Mouse (Mus musculus) kidney, postnatal 14 days (tissue): ENCODE data around the gene 1700016K19Rik.

ENCODE experiments used
- DNase-seq: peaks from one replicate; pipeline ENCODE4 v3.0.0; 2022; ENCODE audit warnings: mixed read lengths

The 1700016K19Rik gene

DNA sequence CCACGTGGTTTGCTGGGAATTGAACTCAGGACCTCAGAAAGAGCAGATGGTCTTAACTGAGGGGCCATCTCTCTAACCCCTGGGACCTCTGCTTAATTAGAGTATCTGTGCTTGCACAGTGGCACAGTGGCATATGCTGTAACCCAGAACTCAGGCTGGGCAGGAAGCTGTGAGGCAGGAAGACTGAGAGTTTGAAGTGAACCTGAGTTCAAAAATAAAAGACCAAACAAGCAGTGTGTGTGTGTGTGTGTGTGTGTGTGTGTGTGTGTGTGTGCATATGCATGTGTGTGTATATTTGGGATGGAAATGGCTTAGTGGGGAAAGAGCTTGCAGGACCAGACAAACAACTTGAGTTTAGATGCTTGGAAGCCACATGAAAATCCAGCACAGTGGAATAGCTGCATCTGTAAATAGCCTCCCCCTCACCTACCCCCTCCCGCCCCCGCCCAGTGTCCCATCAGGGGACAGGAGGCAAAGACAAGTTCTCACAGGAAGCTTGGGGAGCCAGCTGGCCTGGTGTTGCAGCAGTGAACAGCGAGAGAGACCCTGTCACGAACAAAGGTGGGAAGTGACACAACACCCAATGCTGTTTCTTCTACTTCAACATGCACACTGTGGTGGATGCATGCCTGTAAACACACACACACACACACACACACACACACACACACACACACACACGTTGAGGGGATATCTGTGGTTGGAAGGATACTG lies 38.0 kb downstream of the 1700016K19Rik start:
- peak; percentile 33 for DNase-seq

DNA sequence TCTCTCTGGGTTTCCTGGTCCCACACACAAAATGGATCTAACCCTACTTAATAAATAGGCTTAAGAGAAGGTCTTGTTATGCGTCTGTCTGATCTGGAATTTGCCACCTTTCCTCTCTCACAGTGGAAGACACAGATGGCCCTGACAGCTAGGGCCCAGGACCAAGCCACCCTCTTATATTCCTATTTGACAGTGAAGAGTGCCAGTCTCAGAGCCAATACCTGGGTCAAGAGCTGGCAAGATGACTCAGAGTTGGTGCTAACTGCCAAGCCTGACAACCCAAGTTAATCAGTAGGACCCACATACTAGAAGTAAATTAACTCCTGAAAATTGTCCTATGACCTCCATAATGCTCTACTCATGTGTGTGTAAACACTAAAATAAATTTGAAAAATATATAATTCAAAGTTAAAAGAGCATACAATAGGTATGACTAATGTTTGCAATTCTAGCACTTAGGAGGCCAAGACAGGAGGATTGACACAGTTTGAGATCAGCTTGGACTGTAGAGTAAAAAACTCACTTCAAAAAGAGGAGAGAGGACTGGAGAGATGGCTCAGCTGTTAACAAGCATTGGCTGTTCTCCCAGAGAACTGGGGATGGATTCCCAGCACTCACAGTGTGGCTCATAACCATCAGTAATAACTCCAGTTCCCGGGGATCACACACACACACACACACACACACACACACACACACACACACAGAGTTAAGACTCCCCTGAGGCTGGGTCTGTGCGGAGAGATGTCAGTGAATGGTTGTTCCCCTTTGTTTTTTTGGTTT lies 39.8 kb downstream of the 1700016K19Rik start:
- DNase-seq, result no peak

DNA sequence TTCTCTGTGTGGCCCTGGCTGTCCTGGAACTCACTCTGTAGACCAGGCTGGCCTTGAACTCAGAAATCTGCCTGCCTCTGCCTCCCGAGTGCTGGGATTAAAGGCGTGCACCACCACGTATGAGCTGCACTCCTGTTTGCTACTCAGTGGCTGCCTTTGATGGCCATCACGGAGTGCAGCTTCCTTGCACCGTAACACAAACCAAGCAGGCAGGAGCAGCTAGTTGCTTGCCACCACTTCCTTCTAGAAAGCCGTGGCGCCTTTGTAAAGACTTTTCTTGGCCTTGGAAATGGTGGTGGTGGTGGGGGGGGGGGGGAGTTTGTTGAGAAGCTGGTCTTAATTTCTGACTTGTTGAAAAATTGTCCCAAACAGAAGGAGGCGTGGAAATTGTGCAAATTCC lies 40.4 kb downstream of the 1700016K19Rik start:
- no peak for DNase-seq

DNA sequence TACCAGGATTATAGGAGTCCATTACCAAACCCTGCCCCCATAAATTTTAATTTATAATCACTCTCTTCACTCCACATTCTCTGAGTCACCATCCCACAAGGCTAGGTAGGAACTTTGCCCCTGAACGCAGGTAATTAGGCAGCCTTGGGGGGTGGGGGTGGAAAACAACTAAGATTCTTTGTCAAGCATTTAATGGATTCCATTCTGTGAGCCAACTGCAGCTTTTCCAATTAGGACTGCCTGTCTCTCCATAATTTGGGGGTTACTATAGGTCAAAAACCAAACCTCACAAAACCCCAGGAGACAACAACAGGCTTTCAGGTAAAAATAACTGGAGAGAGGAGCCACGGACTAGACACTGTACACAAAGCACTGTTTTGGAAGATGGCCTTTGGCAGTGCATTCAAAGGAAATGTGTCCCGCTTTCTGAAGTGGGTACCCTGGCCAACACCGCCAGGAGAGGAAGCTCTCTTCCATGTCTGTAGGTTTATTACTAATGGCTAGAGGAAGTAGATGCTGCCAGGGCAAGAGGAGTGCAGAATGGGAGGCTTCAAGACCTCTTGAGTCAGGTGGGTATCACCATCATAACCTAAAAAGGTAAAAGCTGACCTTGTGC lies 41.2 kb downstream of the 1700016K19Rik start:
- no peak for DNase-seq

DNA sequence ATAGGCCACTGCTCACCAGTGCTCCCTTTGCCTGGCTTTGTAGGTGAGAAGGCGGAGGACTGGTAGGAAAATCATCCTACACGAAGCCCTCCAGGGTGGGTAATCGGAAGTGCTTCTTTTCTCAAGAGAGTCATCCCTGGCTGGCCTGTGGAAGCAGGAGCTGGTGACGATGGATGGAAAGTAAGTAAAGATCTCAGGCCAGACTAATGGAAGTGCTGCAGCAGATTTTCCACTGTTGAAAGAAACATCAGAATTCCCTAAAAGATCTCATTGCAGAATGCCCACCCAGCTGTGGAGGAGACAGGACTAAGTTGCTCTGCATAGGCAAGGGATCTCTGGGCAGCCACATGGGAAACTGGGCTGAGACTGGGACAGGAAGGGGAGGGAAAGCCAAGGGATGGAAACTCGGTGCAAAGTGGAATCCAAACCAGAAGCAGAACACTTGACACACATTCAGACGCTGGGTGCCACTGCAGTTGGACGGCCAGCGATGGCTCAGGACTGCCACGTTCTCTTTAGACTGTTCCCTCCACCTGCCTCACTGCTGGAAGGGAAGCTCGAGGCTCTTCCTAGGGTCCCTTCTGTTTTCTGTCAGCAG lies 42.4 kb downstream of the 1700016K19Rik start:
- no peak for DNase-seq

DNA sequence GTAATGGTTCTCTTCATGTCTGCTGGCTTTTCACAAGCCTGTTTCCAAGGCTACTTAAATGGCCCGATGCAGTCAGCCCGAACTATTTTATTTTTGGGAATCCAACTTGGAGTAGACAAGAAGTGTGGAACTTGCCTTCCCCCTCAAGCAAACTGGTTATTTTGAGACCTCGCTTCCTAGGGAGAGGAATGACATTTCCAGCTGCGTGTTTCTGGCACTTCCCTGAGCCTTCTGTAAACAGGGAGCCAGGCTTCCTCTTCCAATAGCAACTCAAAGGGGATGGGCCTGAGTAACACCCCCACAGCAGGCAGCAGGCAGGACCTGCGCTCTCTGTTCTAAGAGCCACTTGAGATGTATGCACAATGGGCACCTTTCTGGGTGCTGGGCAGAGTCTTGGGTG lies 43.2 kb downstream of the 1700016K19Rik start:
- DNase-seq, result peak; percentile 68

DNA sequence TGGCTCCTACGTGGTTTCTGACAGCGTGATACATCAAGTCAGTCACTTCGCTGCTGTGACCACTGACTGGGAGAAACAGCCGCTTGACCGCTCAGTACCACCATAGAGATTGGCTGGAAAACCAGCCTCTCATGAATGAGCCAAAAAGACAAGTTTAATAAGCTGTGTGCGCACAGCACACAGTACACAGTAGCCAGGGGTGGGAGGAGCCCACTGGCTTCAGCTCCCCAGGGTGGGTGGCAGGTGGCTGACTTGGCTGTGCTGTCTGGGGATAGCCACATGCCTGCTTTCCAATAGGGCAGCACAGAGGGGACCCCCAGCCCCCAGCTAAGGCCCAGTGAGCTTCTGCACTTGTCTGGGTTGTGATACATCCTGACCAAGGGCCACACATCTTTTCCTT lies 44.8 kb downstream of the 1700016K19Rik start:
- no peak for DNase-seq

DNA sequence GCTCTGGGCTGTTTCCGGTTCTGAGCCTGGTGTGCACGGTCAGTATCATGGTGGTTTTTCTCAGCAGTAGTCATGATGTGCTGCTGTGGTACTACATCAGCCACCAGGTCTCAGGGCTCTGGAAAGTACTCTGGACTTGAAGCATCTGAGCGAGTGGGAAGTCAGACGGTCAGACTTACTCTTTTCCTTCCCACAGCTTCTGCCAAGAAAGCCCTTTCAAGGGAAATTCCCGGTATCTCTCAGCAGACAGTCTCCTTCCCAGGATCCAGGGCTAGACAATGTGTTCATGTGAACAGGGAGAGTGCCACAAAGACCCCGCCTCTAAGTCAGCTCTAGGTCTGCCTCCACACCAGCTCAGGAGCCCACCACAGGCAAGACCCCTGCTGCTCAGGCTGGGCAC lies 45.7 kb downstream of the 1700016K19Rik start:
- no peak for DNase-seq

DNA sequence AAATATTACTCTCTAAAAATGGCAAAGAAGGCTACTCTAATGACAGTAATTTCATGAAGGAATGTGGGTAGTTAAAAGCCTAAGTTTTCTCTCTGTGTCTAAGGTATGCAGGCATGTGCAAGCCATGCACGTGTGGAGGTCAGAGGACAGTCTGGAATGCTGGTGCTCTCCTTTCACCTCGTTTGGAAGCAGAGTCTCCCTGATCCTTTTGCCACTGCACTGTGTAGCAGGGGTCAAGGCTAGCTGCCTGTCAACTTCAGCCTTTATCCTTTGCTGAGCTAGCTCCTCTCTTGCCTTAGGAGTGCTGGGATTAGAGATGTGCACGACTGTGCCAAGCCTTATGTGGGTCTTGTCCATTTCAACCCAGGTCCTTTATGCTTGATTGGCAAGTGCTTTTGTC lies 50.8 kb downstream of the 1700016K19Rik start:
- DNase-seq, result no peak

DNA sequence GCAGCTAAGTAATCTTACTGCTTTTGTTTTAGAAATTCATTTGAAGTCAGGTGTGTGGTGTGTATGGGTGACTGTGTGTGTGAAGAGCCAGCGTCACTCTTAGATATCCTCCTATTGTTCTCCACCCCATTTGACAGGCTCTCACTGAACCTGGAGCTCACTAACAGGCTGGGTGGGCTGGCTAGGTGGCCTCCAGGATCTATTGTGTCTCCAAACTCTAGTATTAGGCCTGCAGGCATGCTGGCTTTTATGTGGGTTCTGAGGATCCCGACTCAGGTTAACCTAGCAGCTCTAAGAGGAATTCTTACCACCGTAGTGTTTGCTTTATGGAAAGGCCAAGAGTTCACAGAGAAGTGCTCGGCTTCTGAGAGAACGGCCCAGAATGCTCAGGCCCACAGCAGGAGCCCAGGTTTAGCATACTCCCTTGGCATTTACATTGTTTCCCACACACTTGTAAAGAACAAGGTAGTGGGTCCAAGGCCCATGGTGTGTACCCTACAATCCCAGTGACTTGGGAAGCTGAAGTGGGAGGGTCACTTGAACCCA lies 51.3 kb downstream of the 1700016K19Rik start:
- DNase-seq, result no peak

DNA sequence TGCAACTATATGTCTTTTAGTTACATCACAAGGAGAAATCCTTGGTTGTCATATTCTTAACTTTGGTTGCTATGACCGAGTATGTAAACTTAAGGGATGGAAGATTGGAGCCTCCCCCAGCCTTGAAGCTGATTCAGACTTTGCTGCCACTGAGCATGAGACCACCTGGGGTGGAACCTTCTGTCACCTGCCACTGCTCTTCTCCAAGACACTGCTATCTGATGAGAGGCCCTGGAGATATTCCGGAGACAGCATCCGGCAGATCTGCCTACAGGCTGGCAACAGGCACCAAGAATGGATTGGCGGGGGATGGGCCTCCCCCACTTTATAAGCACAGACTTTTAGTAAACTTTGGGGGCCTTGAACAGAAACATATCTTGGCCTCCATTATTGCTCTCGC lies 52.8 kb downstream of the 1700016K19Rik start:
- DNase-seq, result no peak
